Mouse (Mus musculus) hindbrain, embryonic 10.5 days (tissue): ENCODE data around the gene Tjp1. TPM values are rescaled to one million over a fixed set of nuclear protein-coding genes. Genes with fewer than 3 reads are reported as not detected.

Experiments
- DNase-seq: peaks from one replicate; pipeline ENCODE4 v3.0.0-alpha.2; 2017; ENCODE audit warnings: low spot score
- H3K27ac ChIP-seq: fragments of 300-500 bp; sonication (generic); 2 replicates; pipeline ENCODE4 v1.5.1; 2016; ENCODE audit warnings: mild to moderate bottlenecking, moderate library complexity
- H3K27me3 ChIP-seq: fragments of 300-500 bp; sonication (generic); 2 replicates; pipeline ENCODE4 v1.6.1; 2016; ENCODE audit warnings: mild to moderate bottlenecking; ENCODE audit not compliant: poor library complexity, insufficient read depth, severe bottlenecking
- H3K36me3 ChIP-seq: fragments of 300-500 bp; sonication (generic); 2 replicates; pipeline ENCODE4 v1.6.1; 2016; ENCODE audit warnings: mild to moderate bottlenecking, moderate library complexity
- H3K4me1 ChIP-seq: fragments of 300-500 bp; sonication (generic); replicated peaks from 2 replicates; pipeline ENCODE4 v1.6.1; 2016; ENCODE audit warnings: mild to moderate bottlenecking
- H3K4me3 ChIP-seq: fragments of 300-500 bp; sonication (generic); 2 replicates; pipeline ENCODE4 v1.5.1; 2016; ENCODE audit warnings: mild to moderate bottlenecking, moderate library complexity
- H3K9me3 ChIP-seq: fragments of 300-500 bp; sonication (generic); 2 replicates; pipeline ENCODE4 v1.6.1; 2016; ENCODE audit warnings: mild to moderate bottlenecking, moderate library complexity
- WGBS: fragments of 180-500 bp; shearing (Covaris S2); methylation state at CpG from one replicate; pipeline ENCODE4 v1.1.7; 2016; 5-methylcytosine and 5-hydroxymethylcytosine counted together
- polyA plus RNA-seq: library from polyadenylated mRNA; unstranded; fragments of >200 nt; fragmentation: Nextera tagmentation; extraction: Ambion mirVana; gene quantifications from 2 replicates; pipeline ENCODE4 v1.2.1, GENCODE M21; 2016

Tjp1 gene
- polyA plus RNA-seq, 1 experiment from 2014 or later, result 19.0 TPM

GRCm38 (mm10) chr7:65280944-65281912 is 246.4 kb downstream of the Tjp1 start:
- H3K27ac ChIP-seq, result peak overlapping the region; percentile 76
- WGBS, result 62% methylated on average over 10 of the region's 10 CpGs

DNA sequence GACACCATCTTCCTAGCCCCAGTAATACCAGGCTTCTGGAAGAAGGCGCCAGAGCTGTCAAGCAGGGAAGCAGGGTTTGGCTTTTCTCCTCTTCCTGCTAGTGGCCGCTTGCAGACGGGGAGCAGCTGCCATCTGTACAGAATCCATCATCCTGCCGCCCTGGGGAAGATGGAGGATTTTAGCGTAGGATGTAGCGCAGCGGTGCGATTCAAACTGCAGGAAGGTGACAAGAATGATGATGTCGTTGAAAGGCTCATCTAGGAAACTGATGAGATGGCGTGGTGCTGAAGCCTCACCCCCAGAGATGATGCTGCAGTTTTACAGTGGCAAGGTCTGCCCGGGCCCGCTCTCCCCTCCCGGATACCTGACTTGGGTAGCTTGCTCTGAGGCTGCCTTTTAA is 248.3 kb downstream of the Tjp1 start:
- no peaks in the 10 kb centered on the region for H3K9me3 ChIP-seq
- H3K4me1 ChIP-seq, result peaks cover 24% of the 10 kb centered on the region
- H3K4me3 ChIP-seq, result no peak overlapping the region
- no peaks in the 10 kb centered on the region for H3K36me3 ChIP-seq
- no peaks in the 10 kb centered on the region for H3K27me3 ChIP-seq
- no peak for DNase-seq
- 91% methylated on average over 13 of the region's 13 CpGs for WGBS
- no peak overlapping the region for H3K27ac ChIP-seq

More at GRCm38 (mm10) chr7:65280944-65281912, 246.4 kb downstream of the Tjp1 start:
- no peaks in the 10 kb centered on the region for H3K27me3 ChIP-seq
- H3K4me3 ChIP-seq, result no peak overlapping the region
- peaks cover 24% of the 10 kb centered on the region for H3K4me1 ChIP-seq
- no peaks in the 10 kb centered on the region for H3K9me3 ChIP-seq
- no peaks in the 10 kb centered on the region for H3K36me3 ChIP-seq
- DNase-seq, result peak; percentile 17

- peaks cover under 1% of the 10 kb centered on the region; the same call in 1 of the 2 replicates for H3K4me1 ChIP-seq
- no peak overlapping the region for H3K27ac ChIP-seq
- DNase-seq, result no peak
- H3K27me3 ChIP-seq, result no peaks in the 10 kb centered on the region
- H3K9me3 ChIP-seq, result no peaks in the 10 kb centered on the region
- 83% methylated on average over 4 of the region's 4 CpGs for WGBS
- no peaks in the 10 kb centered on the region for H3K36me3 ChIP-seq
- H3K4me3 ChIP-seq, result no peak overlapping the region
Measured at GRCm38 (mm10) chr7:65275761-65276160, 251.8 kb downstream of the Tjp1 start.

- no peaks in the 10 kb centered on the region for H3K36me3 ChIP-seq
- no peaks in the 10 kb centered on the region for H3K4me1 ChIP-seq
- H3K27me3 ChIP-seq, result no peaks in the 10 kb centered on the region
- H3K9me3 ChIP-seq, result no peaks in the 10 kb centered on the region
- no peak overlapping the region for H3K4me3 ChIP-seq
- no peak for DNase-seq
- H3K27ac ChIP-seq, result no peak overlapping the region
- 83% methylated on average over 5 of the region's 5 CpGs for WGBS
Measured at GRCm38 (mm10) chr7:65274216-65274615, 253.4 kb downstream of the Tjp1 start.

DNA sequence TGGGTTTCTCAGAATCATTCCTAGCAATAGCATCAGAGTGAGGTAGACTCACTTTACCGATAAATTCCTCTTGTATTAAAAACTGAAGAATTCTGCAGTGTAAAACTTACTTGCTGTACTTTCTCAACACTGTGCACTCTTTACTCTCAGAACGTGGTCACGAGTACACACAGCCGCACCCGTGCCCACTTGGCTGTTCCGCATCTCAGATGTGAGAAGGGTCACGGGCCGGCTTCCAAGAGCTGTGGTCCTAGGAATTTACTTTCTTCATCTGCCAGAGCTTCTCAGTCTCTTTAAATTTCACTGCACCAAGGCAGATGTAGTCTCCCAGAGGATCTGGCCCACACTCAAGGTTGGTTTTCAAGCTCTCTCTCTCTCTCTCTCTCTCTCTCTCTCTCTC is 277.9 kb downstream of the Tjp1 start:
- Histone ChIP-seq H3K4me1 (no peaks in the 10 kb centered on the region), H3K4me3 (no peak overlapping the region), H3K27me3 (no peaks in the 10 kb centered on the region), H3K27ac (no peak overlapping the region), H3K9me3 (peaks cover under 1% of the 10 kb centered on the region; the same call in 1 of the 2 replicates), H3K36me3 (no peaks in the 10 kb centered on the region)
- WGBS, result 94% methylated on average over 8 of the region's 8 CpGs
- no peak for DNase-seq

Other genes with a start within 250 kb of the Tjp1 start
- 6.3 and 7.3 TPM in 2 replicates for gene Tarsl2, start 117.1 kb upstream of the Tjp1 start, polyA plus RNA-seq
- gene Tm2d3, start 163.4 kb upstream of the Tjp1 start, polyA plus RNA-seq, result 80.0 and 81.1 TPM in 2 replicates